Mouse (Mus musculus): Measurements from ENCODE around the gene Usp37.

Usp37 gene

GRCm38 (mm10) chr1:74397268-74397918 lies 146.7 kb downstream of the Usp37 start:
- peak; percentile 100 for DNase-seq (ENCODE audit: low spot score)

GRCm38 (mm10) chr1:74396456-74397222 lies 147.4 kb downstream of the Usp37 start:
- peak; percentile 37 for DNase-seq (ENCODE audit: low spot score)

GRCm38 (mm10) chr1:74395290-74395689 lies 148.8 kb downstream of the Usp37 start:
- DNase-seq (ENCODE audit: low spot score) = no peak

- DNase-seq (ENCODE audit: low spot score) = no peak
Observed at GRCm38 (mm10) chr1:74394858-74395257, 149.2 kb downstream of the Usp37 start.

GRCm38 (mm10) chr1:74394311-74394710 lies 149.8 kb downstream of the Usp37 start:
- DNase-seq (ENCODE audit: low spot score) = no peak

GRCm38 (mm10) chr1:74393697-74394096 lies 150.4 kb downstream of the Usp37 start:
- DNase-seq (ENCODE audit: low spot score) = no peak

- no peak for DNase-seq (ENCODE audit: low spot score)
Observed at GRCm38 (mm10) chr1:74393010-74393409, 151.1 kb downstream of the Usp37 start.

- peak; percentile 25 for DNase-seq (ENCODE audit: low spot score)
Observed at GRCm38 (mm10) chr1:74392446-74392994, 151.6 kb downstream of the Usp37 start.

GRCm38 (mm10) chr1:74391844-74392441 lies 152.1 kb downstream of the Usp37 start:
- DNase-seq (ENCODE audit: low spot score) = peak; percentile 83

GRCm38 (mm10) chr1:74390924-74391748 lies 152.9 kb downstream of the Usp37 start, which contains the start of gene Ctdsp1:
Gene Ctdsp1, plus strand, starts transcription at chr1:74391509.
- DNase-seq (ENCODE audit: low spot score) = peak; percentile 98

GRCm38 (mm10) chr1:74390287-74390906 lies 153.7 kb downstream of the Usp37 start:
- peak; percentile 63 for DNase-seq (ENCODE audit: low spot score)

GRCm38 (mm10) chr1:74389831-74390286 lies 154.2 kb downstream of the Usp37 start:
- peak; percentile 49 for DNase-seq (ENCODE audit: low spot score)

GRCm38 (mm10) chr1:74388398-74388920 lies 155.6 kb downstream of the Usp37 start:
- DNase-seq (ENCODE audit: low spot score) = no peak

GRCm38 (mm10) chr1:74387386-74387988 lies 156.6 kb downstream of the Usp37 start:
- DNase-seq (ENCODE audit: low spot score) = no peak

- DNase-seq (ENCODE audit: low spot score) = peak; percentile 94
Observed at GRCm38 (mm10) chr1:74386714-74387385, 157.2 kb downstream of the Usp37 start.

- no peak for DNase-seq (ENCODE audit: low spot score)
Observed at GRCm38 (mm10) chr1:74386363-74386713, 157.7 kb downstream of the Usp37 start.

GRCm38 (mm10) chr1:74385531-74385930 lies 158.6 kb downstream of the Usp37 start:
- no peak for DNase-seq (ENCODE audit: low spot score)

Data from ovary, postnatal 36 days (tissue).